Mouse (Mus musculus) retina, postnatal 7 days (tissue): ENCODE results near the gene Tent4a.

Experiments
- DNase-seq: peaks from one replicate; pipeline ENCODE4 v3.0.0-alpha.2; 2012; ENCODE audit warnings: low read depth, low spot score

Tent4a gene

GRCm38 (mm10) chr13:69523444-69524157, 10.8 kb downstream of the Tent4a start:
- no peak for DNase-seq

- DNase-seq: no peak
These were observed 12.1 kb downstream of the Tent4a start for GRCm38 (mm10) chr13:69522161-69522791.

- DNase-seq: no peak
These were observed 15.3 kb downstream of the Tent4a start for GRCm38 (mm10) chr13:69519137-69519536.

- no peak for DNase-seq
These were observed 17.0 kb downstream of the Tent4a start for GRCm38 (mm10) chr13:69517445-69517844.

GRCm38 (mm10) chr13:69515091-69515490, 19.3 kb downstream of the Tent4a start:
- DNase-seq: no peak

- DNase-seq: no peak
These were observed 24.8 kb downstream of the Tent4a start for GRCm38 (mm10) chr13:69509391-69510244.

GRCm38 (mm10) chr13:69507666-69508065, 26.8 kb downstream of the Tent4a start:
- no peak for DNase-seq

- DNase-seq: no peak
These were observed 27.9 kb downstream of the Tent4a start for GRCm38 (mm10) chr13:69506341-69507086.

GRCm38 (mm10) chr13:69502863-69503262, 31.6 kb downstream of the Tent4a start:
- DNase-seq: no peak

GRCm38 (mm10) chr13:69502157-69502750, 32.2 kb downstream of the Tent4a start:
- no peak for DNase-seq

GRCm38 (mm10) chr13:69498276-69498675, 36.1 kb downstream of the Tent4a start:
- no peak for DNase-seq

- peak; percentile 61 for DNase-seq
These were observed 41.4 kb downstream of the Tent4a start for GRCm38 (mm10) chr13:69492876-69493463.

- no peak for DNase-seq
These were observed 44.6 kb downstream of the Tent4a start for GRCm38 (mm10) chr13:69489777-69490176.

GRCm38 (mm10) chr13:69488565-69489255, 45.7 kb downstream of the Tent4a start:
- DNase-seq: no peak

- DNase-seq: no peak
These were observed 46.7 kb downstream of the Tent4a start for GRCm38 (mm10) chr13:69487611-69488275.

- no peak for DNase-seq
These were observed 47.3 kb downstream of the Tent4a start for GRCm38 (mm10) chr13:69487108-69487507.

GRCm38 (mm10) chr13:69485833-69486232, 48.6 kb downstream of the Tent4a start:
- DNase-seq: no peak

GRCm38 (mm10) chr13:69485326-69485725, 49.1 kb downstream of the Tent4a start:
- DNase-seq: no peak

- no peak for DNase-seq
These were observed 51.7 kb downstream of the Tent4a start for GRCm38 (mm10) chr13:69482751-69483150.
